Mouse (Mus musculus) embryonic facial prominence, embryonic 13.5 days (tissue): ENCODE data around the gene Ercc2. TPM values are rescaled to one million over a fixed set of nuclear protein-coding genes. Genes with fewer than 3 reads are reported as not detected.

Source experiments
- ATAC-seq: fragments of 200-750 bp; cut with Nextera tagmentation; 2 replicates; pipeline ENCODE4 v1.8.0; 2017; ENCODE audit warnings: low read depth; ENCODE audit not compliant: insufficient number of reproducible peaks, insufficient read depth, low FRiP score, low TSS enrichment
- H3K27ac ChIP-seq: fragments of 300-500 bp; sonication (generic); 2 replicates; pipeline ENCODE4 v1.5.1; 2015; ENCODE audit warnings: moderate library complexity, mild to moderate bottlenecking, inconsistent platforms
- H3K27me3 ChIP-seq: fragments of 300-500 bp; sonication (generic); 2 replicates; pipeline ENCODE4 v1.6.1; 2015; ENCODE audit warnings: mild to moderate bottlenecking, inconsistent platforms
- H3K36me3 ChIP-seq: fragments of 300-500 bp; sonication (generic); 2 replicates; pipeline ENCODE4 v1.6.1; 2015; ENCODE audit warnings: mild to moderate bottlenecking, inconsistent platforms
- H3K4me1 ChIP-seq: fragments of 300-500 bp; sonication (generic); 2 replicates; pipeline ENCODE4 v1.6.1; 2015; ENCODE audit warnings: inconsistent platforms
- H3K4me2 ChIP-seq: fragments of 300-500 bp; sonication (generic); 2 replicates; pipeline ENCODE4 v1.6.1; 2015; ENCODE audit warnings: moderate library complexity, mild to moderate bottlenecking, inconsistent platforms
- H3K4me3 ChIP-seq: fragments of 300-500 bp; sonication (generic); 2 replicates; pipeline ENCODE4 v1.5.1; 2015; ENCODE audit warnings: mild to moderate bottlenecking, inconsistent platforms
- H3K9ac ChIP-seq: fragments of 300-500 bp; sonication (generic); 2 replicates; pipeline ENCODE4 v1.6.1; 2015; ENCODE audit warnings: mild to moderate bottlenecking, inconsistent platforms
- H3K9me3 ChIP-seq: fragments of 300-500 bp; sonication (generic); 2 replicates; pipeline ENCODE4 v1.6.1; 2016; ENCODE audit warnings: inconsistent platforms
- WGBS: fragments of 180-500 bp; shearing (Covaris S2); methylation state at CpG from one replicate; pipeline ENCODE4 v1.1.7; 2015; ENCODE audit warnings: mixed read lengths; 5-methylcytosine and 5-hydroxymethylcytosine counted together
- microRNA counts: library from miRNA; unstranded; fragments of <30 nt; microRNA quantifications from one replicate; lab custom pipeline; 2016
- microRNA-seq: library from miRNA; unstranded; fragments of <30 nt; microRNA quantifications from one replicate; pipeline ENCODE4, GENCODE M21; 2016
- polyA plus RNA-seq: library from polyadenylated mRNA; unstranded; fragments of >200 nt; fragmentation: Nextera tagmentation; extraction: Ambion mirVana; gene quantifications from 2 replicates; pipeline ENCODE4 v1.2.1, GENCODE M21; 2015

Ercc2 gene
- polyA plus RNA-seq, 1 experiment from 2014 or later: 17.4 TPM

DNA sequence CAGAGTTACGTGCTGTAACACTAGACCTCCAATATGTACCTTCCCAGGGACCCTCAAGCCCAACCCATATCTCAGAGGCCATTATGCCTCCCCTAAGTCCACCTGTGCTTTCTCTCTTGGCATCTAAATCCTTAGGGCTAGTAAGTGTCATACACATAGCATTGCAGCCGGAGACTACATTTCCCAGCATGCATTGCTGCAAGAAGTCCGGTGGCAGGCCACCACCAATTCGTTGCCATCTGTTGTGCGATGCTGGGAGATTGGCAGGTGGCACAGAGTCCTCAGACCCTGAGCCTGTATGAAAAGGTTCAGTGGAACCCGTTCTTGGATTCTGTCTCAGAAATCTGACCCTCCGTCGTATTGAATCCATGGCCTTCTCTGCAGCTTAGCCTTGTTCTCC lies 47.9 kb downstream of the Ercc2 start:
- no peak for ATAC-seq
- peaks cover 5% of the 10 kb centered on the region; the same call in 1 of the 2 replicates for H3K9me3 ChIP-seq
- H3K27ac ChIP-seq: no peak overlapping the region
- H3K27me3 ChIP-seq: no peaks in the 10 kb centered on the region
- no peaks in the 10 kb centered on the region for H3K4me1 ChIP-seq
- H3K36me3 ChIP-seq: peaks cover 100% of the 10 kb centered on the region
- 78% methylated on average over 8 of the region's 8 CpGs for WGBS
- H3K9ac ChIP-seq: no peak overlapping the region
- no peak overlapping the region for H3K4me2 ChIP-seq
- no peak overlapping the region for H3K4me3 ChIP-seq

DNA sequence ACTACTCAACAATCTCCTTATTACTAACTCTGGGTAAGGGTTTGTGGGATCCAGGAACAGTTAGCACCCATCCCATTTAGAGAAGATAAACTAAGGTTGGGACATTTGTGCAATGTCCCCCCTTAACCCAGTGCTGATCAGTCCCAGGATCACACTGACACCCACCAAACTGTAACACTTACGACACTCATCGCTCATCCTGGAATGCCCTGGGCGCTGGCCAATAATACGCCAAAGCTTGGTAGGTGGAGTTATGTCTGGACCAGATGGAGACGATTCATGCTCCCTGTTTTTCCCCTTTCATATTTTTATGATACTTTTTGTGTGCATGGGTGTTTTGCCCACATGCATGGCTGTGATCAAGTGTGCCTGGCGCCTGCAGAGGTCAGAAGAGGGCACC lies 48.6 kb downstream of the Ercc2 start:
- H3K36me3 ChIP-seq: peaks cover 100% of the 10 kb centered on the region
- 88% methylated on average over 6 of the region's 6 CpGs for WGBS
- ATAC-seq: no peak

DNA sequence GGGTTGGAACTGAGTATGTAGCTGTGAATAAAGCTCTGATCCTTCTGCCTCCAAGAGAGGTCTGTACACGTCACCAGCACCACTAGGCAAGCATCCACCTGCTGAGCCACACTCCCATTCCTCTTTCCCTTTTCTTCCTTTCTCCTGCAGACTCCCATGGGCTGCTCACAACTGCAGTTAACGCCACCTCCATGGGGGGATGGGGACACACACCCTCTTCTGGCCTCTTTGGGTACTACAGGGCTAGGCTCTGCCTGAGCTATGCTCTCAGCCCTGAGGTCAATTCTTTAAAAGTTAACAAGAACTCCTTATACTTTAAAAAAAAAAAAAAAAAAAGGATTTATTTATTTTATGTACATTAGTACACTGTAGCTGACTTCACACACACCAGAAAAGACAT lies 50.7 kb downstream of the Ercc2 start:
- Histone ChIP-seq H3K27me3 (no peaks in the 10 kb centered on the region), H3K4me1 (no peaks in the 10 kb centered on the region), H3K27ac (no peak overlapping the region), H3K9ac (no peak overlapping the region), H3K4me3 (no peak overlapping the region), H3K9me3 (peaks cover 5% of the 10 kb centered on the region; the same call in 1 of the 2 replicates), H3K36me3 (peaks cover 100% of the 10 kb centered on the region), H3K4me2 (no peak overlapping the region)
- WGBS: 98% methylated on average over 2 of the region's 2 CpGs
- no peak for ATAC-seq

More for the DNA sequence above, 48.6 kb downstream of the Ercc2 start:
- Histone ChIP-seq H3K27me3 (no peaks in the 10 kb centered on the region), H3K4me2 (no peak overlapping the region), H3K27ac (no peak overlapping the region), H3K9ac (no peak overlapping the region), H3K9me3 (peaks cover 5% of the 10 kb centered on the region; the same call in 1 of the 2 replicates), H3K4me1 (no peaks in the 10 kb centered on the region), H3K4me3 (no peak overlapping the region)

DNA sequence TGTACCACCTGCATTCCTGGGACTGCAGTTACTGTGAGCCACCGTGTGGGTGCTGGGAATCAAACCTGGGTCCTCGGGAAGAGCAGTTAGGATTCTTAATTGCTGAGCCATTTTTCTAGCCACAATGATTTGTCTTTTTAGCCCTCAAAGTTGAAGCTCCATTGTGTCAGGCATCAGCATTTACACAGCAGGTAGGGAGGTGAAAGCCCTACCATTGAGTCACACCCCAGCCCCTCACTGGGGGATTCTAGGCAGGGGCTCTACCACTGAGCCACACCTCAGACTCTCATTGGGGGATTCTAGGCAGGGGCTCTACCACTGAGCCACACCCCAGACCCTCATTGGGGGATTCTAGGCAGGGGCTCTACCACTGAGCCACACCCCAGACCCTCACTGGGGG lies 54.5 kb downstream of the Ercc2 start:
- WGBS: 95% methylated on average over 2 of the region's 2 CpGs
- Histone ChIP-seq H3K36me3 (peaks cover 95% of the 10 kb centered on the region), H3K9me3 (peaks cover 5% of the 10 kb centered on the region; the same call in 1 of the 2 replicates), H3K9ac (no peak overlapping the region), H3K27ac (no peak overlapping the region), H3K4me2 (no peak overlapping the region), H3K4me3 (no peak overlapping the region), H3K27me3 (no peaks in the 10 kb centered on the region), H3K4me1 (no peaks in the 10 kb centered on the region)
- ATAC-seq: no peak

DNA sequence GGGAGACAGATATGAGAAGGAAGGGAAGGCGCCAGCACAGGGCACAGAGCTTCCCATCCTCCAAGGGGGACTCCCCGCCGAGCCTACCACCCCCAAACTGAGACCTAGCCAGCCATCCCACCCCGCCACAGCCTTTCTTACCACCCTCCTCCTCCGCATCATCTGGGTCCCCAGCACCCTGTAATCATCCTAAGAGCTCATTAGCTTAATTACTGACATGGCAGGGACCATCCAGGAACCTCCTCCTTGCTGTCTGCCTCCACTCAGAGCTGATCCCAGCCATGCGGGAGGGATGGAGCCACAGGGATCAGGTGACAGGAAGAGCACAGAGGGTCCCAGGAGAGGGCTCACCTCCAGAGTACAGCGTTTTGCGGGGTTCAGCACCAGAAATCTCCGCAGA lies 55.2 kb downstream of the Ercc2 start:
- no peak overlapping the region for H3K9ac ChIP-seq
- no peak overlapping the region for H3K4me3 ChIP-seq
- H3K9me3 ChIP-seq: peaks cover 5% of the 10 kb centered on the region; the same call in 1 of the 2 replicates
- H3K4me2 ChIP-seq: no peak overlapping the region
- no peaks in the 10 kb centered on the region for H3K4me1 ChIP-seq
- 68% methylated on average over 9 of the region's 9 CpGs for WGBS
- no peak for ATAC-seq
- no peaks in the 10 kb centered on the region for H3K27me3 ChIP-seq
- peaks cover 95% of the 10 kb centered on the region for H3K36me3 ChIP-seq
- no peak overlapping the region for H3K27ac ChIP-seq

DNA sequence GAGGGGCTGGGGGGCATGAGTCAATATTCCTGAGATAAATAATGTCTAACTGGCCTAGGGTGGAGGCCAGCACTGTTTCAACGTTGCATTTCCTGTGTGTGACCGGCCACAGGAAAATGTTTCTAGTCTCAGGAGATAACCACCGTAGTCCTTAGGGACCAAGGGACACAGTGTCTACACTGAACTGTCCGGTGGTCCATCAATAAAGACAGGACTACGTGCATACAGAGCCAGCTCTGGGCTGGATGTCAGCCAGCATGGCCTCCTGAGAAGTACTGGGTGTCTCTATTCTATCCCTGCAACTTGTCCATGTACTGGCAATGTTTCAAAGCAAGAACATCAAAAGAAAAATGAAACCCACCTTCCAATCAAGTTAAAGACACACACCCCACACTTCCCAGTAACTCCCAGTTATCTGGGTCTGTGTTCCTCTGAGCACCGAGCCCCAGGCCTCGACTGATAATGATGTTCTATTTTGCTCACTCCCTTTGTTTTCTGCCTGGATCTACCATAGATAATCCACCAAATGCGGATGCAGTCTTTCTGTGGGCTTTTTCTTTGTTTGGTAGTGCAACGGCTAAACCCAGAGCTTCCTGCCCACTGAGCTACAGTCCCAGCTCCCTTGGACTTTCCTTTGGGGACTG lies 59.8 kb downstream of the Ercc2 start:
- no peaks in the 10 kb centered on the region for H3K4me1 ChIP-seq
- H3K36me3 ChIP-seq: peaks cover 82% of the 10 kb centered on the region
- no peak overlapping the region for H3K4me3 ChIP-seq
- H3K9ac ChIP-seq: no peak overlapping the region
- WGBS: 88% methylated on average over 9 of the region's 9 CpGs
- ATAC-seq: no peak
- no peak overlapping the region for H3K27ac ChIP-seq
- H3K27me3 ChIP-seq: no peaks in the 10 kb centered on the region
- H3K4me2 ChIP-seq: no peak overlapping the region
- no peaks in the 10 kb centered on the region for H3K9me3 ChIP-seq

DNA sequence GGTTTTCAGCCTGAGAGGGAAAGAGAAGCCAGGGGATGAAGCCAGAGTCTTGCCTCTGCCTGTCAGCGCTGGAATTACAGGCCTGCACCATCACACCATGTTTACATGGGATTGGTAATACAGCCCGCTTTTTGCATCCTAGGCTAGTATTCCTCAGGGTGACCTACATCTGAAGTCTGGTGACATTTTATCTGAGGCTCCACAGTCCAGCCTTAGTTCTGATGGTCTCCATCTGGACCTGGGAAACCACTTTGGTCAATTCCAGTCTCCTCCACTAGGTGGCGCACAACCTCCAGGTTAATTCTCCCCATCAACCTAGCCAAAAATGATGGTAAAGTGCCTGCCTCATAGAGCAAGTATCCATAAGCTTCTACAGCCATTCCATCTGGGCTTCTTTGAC lies 61.5 kb downstream of the Ercc2 start:
- no peak overlapping the region for H3K9ac ChIP-seq
- no peaks in the 10 kb centered on the region for H3K9me3 ChIP-seq
- peaks cover 84% of the 10 kb centered on the region for H3K36me3 ChIP-seq
- no peak overlapping the region for H3K4me2 ChIP-seq
- WGBS: 40% methylated on average over 3 of the region's 3 CpGs
- no peak overlapping the region for H3K4me3 ChIP-seq
- no peaks in the 10 kb centered on the region for H3K27me3 ChIP-seq
- no peaks in the 10 kb centered on the region for H3K4me1 ChIP-seq
- no peak overlapping the region for H3K27ac ChIP-seq
- ATAC-seq: peak; percentile 2; the same call in 1 of the 2 replicates

DNA sequence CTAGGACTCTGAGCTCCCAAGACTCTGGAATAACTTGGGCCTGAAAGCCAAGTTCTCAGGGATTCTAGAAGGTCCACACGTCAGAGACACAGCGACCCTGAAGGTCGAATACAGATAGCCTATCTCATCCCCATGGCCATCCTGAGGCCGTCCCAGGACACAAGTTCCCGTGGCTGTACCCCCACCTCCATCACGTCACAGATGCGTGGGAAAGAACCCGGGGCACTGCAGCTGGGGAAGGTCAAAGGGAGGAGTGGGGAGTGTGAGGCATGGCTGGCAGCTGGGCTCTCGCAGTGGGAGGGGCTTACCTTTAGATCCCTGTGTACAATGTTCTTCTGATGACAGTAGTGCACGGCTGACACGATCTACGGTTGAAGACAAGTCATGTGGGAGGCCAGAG lies 63.0 kb downstream of the Ercc2 start:
- WGBS: 83% methylated on average over 12 of the region's 12 CpGs
- H3K4me3 ChIP-seq: no peak overlapping the region
- no peaks in the 10 kb centered on the region for H3K4me1 ChIP-seq
- H3K9me3 ChIP-seq: no peaks in the 10 kb centered on the region
- no peak overlapping the region for H3K4me2 ChIP-seq
- H3K36me3 ChIP-seq: peaks cover 86% of the 10 kb centered on the region
- H3K9ac ChIP-seq: no peak overlapping the region
- H3K27me3 ChIP-seq: no peaks in the 10 kb centered on the region
- no peak for ATAC-seq
- H3K27ac ChIP-seq: no peak overlapping the region

MicroRNA genes within 50 kb of the gene (microRNA counts, 519-probe panel; counts per million panel counts)
- 236 counts per million, percentile 44 among the panel's probes with 10 or more counts for microRNA mmu-miR-343 (lab: Ali Mortazavi, UCI)

Small RNA genes within 50 kb of the gene (microRNA-seq; reads per million reads assigned to microRNA genes)
- not detected for gene Mir343

Other genes with a start within 250 kb of the Ercc2 start
- gene Qpctl, start 232.7 kb upstream of the Ercc2 start, polyA plus RNA-seq: 15.2 and 16.2 TPM in 2 replicates
- gene Snrpd2, start 232.3 kb upstream of the Ercc2 start, polyA plus RNA-seq: 137 and 167 TPM in 2 replicates
- 0.37 and 0.56 TPM in 2 replicates for gene Gipr, start 215.9 kb upstream of the Ercc2 start, polyA plus RNA-seq
- gene Eml2, start 205.6 kb upstream of the Ercc2 start, polyA plus RNA-seq: 5.1 and 7.2 TPM in 2 replicates
- 1.6 and 1.9 TPM in 2 replicates for gene Gpr4, start 169.5 kb upstream of the Ercc2 start, polyA plus RNA-seq
- 36.2 and 38.2 TPM in 2 replicates for gene Opa3, start 153.7 kb upstream of the Ercc2 start, polyA plus RNA-seq
- 57.3 and 64.0 TPM in 2 replicates for gene Vasp, start 110.2 kb upstream of the Ercc2 start, polyA plus RNA-seq
- gene Ppm1n, start 101.9 kb upstream of the Ercc2 start, polyA plus RNA-seq: not detected in 2 replicates
- gene Rtn2, start 99.4 kb upstream of the Ercc2 start, polyA plus RNA-seq: 10.2 and 11.7 TPM in 2 replicates
- gene Fosb, start 72.0 kb upstream of the Ercc2 start, polyA plus RNA-seq: 0.06 and 0.23 TPM in 2 replicates
- 93.2 and 106 TPM in 2 replicates for gene Ercc1, start 37.2 kb upstream of the Ercc2 start, polyA plus RNA-seq
- 29.4 and 30.5 TPM in 2 replicates for gene Cd3eap, start 22.5 kb upstream of the Ercc2 start, polyA plus RNA-seq
- gene Ppp1r13l, start 22.3 kb upstream of the Ercc2 start, polyA plus RNA-seq: 8.3 and 12.6 TPM in 2 replicates
- 14.5 and 14.8 TPM in 2 replicates for gene Klc3, start 22.1 kb downstream of the Ercc2 start, polyA plus RNA-seq
- gene Ckm, start 22.8 kb downstream of the Ercc2 start, polyA plus RNA-seq: 2.1 TPM in 1 of 2 replicates, not detected in the other
- 10.2 and 12.4 TPM in 2 replicates for gene Mark4, start 76.8 kb downstream of the Ercc2 start, polyA plus RNA-seq
- 0.73 and 0.84 TPM in 2 replicates for gene Exoc3l2, start 81.3 kb downstream of the Ercc2 start, polyA plus RNA-seq
- 2.3 and 2.7 TPM in 2 replicates for gene Bloc1s3, start 126.4 kb downstream of the Ercc2 start, polyA plus RNA-seq
- gene Trappc6a, start 126.4 kb downstream of the Ercc2 start, polyA plus RNA-seq: 60.2 and 64.1 TPM in 2 replicates
- 0.08 and 0.15 TPM in 2 replicates for gene Nkpd1, start 135.8 kb downstream of the Ercc2 start, polyA plus RNA-seq
- gene Ppp1r37, start 181.1 kb downstream of the Ercc2 start, polyA plus RNA-seq: 26.0 and 30.3 TPM in 2 replicates
- 0.67 and 0.83 TPM in 2 replicates for gene Zfp296, start 195.3 kb downstream of the Ercc2 start, polyA plus RNA-seq
- 169 and 174 TPM in 2 replicates for gene Gemin7, start 195.6 kb downstream of the Ercc2 start, polyA plus RNA-seq
- 61.2 and 73.9 TPM in 2 replicates for gene Clasrp, start 222.5 kb downstream of the Ercc2 start, polyA plus RNA-seq
- gene Relb, start 247.4 kb downstream of the Ercc2 start, polyA plus RNA-seq: 7.5 and 10.5 TPM in 2 replicates